Mouse (Mus musculus): ENCODE results near the gene Synrg. TPM values are rescaled to one million over a fixed set of nuclear protein-coding genes. Genes with fewer than 3 reads are reported as not detected.

The Synrg gene
- polyA plus RNA-seq, 1 experiment = 21.0 TPM

- Histone ChIP-seq H3K4me1 (ENCODE audit: control insufficient read depth, insufficient read depth, low read length) (peaks cover 24% of the 10 kb centered on the region), H3K4me3 (ENCODE audit: insufficient read depth, low read depth, low read length) (no peak overlapping the region), H3K27me3 (replicated peaks; ENCODE audit: control insufficient read depth, insufficient read depth, low read length) (no peaks in the 10 kb centered on the region), H3K36me3 (ENCODE audit: control insufficient read depth, insufficient read depth, low read length) (no peaks in the 10 kb centered on the region), H3K27ac (ENCODE audit: insufficient read depth, low read depth, low read length) (peak overlapping the region; percentile 67)
- 9% methylated on average over 7 of the region's 7 CpGs for WGBS
- TF ChIP-seq CTCF (conservative IDR thresholded peaks at IDR 0.05; ENCODE audit: insufficient read depth, insufficient read length, low read depth, low read length) = peak; percentile 99
- no peak for TF ChIP-seq POLR2A (IDR thresholded peaks at IDR 0.05; ENCODE audit: low read depth, low read length)
- peak; percentile 88 for DNase-seq
Measured at GRCm38 (mm10) chr11:83935986-83936665, 28.1 kb upstream of the Synrg start.

DNA sequence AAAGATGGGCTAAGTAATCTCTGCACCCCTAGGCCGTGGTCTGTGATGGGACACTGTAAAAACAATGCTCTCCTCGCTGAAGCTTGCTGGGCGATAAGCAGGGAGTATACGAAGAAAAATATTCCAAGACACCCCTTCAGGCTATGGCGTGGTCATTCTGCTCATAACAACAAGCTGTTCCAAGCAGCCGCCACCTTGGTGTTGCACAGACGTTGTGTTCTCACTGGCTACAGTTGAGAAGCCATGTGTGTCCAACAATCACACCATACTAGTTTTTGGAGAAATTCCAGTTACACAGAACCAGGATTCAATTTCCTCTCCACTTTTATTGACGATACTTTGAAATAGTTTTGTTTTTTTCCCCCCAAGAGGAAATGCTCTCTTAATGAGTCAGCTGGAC lies 25.7 kb upstream of the Synrg start:
- TF ChIP-seq POLR2A (IDR thresholded peaks at IDR 0.05; ENCODE audit: low read depth, low read length) (no peak), CTCF (conservative IDR thresholded peaks at IDR 0.05; ENCODE audit: insufficient read depth, insufficient read length, low read depth, low read length) (no peak)

DNA sequence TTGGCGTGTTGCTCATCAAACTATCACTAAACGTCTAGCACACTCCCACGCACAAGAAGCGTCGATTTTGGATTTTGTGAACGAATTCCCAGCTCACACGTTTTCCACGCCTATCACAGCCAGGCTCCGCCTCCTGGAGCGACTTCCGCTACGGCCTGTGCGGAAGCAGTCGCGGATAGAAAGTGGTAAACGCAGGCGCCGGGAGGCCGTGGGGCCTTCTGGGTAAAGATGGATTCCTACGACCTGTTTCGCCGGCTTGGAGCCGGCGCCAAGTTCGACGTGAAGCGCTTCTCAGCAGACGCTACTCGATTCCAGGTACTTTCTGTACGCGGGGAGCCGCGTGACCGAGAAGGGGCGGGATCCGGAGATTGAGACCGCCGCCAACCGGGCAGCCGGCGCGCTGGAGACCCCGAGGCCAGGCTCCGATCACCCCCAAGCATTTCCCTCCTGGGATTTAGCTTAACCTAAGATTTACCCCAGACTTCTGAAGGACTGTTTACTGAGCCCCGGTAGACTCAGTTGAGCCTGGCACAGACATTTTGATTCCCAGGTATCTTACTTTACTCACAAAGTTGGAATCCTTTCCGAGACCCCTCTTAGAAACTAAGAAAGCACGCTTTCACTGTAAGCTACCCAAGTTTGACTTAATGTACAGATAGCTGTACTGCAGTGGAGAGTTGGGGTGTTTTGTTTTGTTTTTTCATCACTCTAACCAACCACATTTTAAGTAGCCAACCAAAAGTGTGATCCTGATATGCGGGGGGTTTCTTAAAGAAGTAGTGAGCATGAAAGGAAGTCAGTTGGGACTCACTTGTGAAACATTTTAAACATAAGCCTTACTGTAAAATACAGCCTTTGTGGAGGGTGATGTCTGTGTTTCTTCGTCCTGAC lies 22.0 kb upstream of the Synrg start, which contains the start of gene Ddx52:
Gene Ddx52, plus strand, starts transcription at position 113 of the 891 bp plus-strand sequence.
- TF ChIP-seq POLR2A (IDR thresholded peaks at IDR 0.05; ENCODE audit: low read depth, low read length) (peak; percentile 33), CTCF (conservative IDR thresholded peaks at IDR 0.05; ENCODE audit: insufficient read depth, insufficient read length, low read depth, low read length) (no peak)
- Histone ChIP-seq H3K4me3 (ENCODE audit: insufficient read depth, low read depth, low read length) (peak within 1 kb of the TSS; percentile 89), H3K36me3 (ENCODE audit: control insufficient read depth, insufficient read depth, low read length) (peaks cover 3% of the 10 kb centered on the region), H3K27ac (ENCODE audit: insufficient read depth, low read depth, low read length) (peak within 1 kb of the TSS; percentile 58), H3K27me3 (replicated peaks; ENCODE audit: control insufficient read depth, insufficient read depth, low read length) (no peaks in the 10 kb centered on the region), H3K4me1 (ENCODE audit: control insufficient read depth, insufficient read depth, low read length) (peaks cover 12% of the 10 kb centered on the region)
- peak; percentile 95 for DNase-seq
- under 1% methylated on average over 49 of the region's 49 CpGs for WGBS

More for the DNA sequence above, 25.7 kb upstream of the Synrg start:
- Histone ChIP-seq H3K27me3 (replicated peaks; ENCODE audit: control insufficient read depth, insufficient read depth, low read length) (no peaks in the 10 kb centered on the region), H3K36me3 (ENCODE audit: control insufficient read depth, insufficient read depth, low read length) (no peaks in the 10 kb centered on the region), H3K4me1 (ENCODE audit: control insufficient read depth, insufficient read depth, low read length) (peaks cover 19% of the 10 kb centered on the region), H3K4me3 (ENCODE audit: insufficient read depth, low read depth, low read length) (no peak overlapping the region), H3K27ac (ENCODE audit: insufficient read depth, low read depth, low read length) (peak overlapping the region; percentile 39; the same call in 1 of the 2 replicates)
- WGBS = 31% methylated on average over 8 of the region's 8 CpGs
- peak; percentile 66 for DNase-seq

DNA sequence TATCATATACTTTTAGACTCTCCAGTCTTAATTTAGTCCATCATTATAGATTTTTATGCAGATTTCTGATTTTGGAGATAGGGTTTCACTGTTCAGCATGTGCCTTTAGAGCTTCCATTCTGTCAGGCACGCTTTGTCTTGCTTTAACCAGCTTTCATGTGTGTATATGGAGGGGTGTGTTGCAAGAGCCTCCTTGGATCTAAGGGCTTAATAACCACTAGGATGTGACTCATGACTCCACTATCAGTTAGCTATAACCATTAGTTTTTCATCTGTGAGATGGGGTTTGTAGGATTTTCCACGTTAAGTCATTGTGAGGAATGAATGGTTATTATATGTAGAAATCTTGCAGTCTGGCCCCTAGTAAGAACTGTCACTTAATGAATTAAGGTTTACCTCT lies 7.4 kb upstream of the Synrg start:
- TF ChIP-seq POLR2A (IDR thresholded peaks at IDR 0.05; ENCODE audit: low read depth, low read length) (no peak), CTCF (conservative IDR thresholded peaks at IDR 0.05; ENCODE audit: insufficient read depth, insufficient read length, low read depth, low read length) (no peak)
- 97% methylated on average over 2 of the region's 2 CpGs for WGBS
- DNase-seq = no peak
- Histone ChIP-seq H3K4me3 (ENCODE audit: insufficient read depth, low read depth, low read length) (no peak overlapping the region), H3K36me3 (ENCODE audit: control insufficient read depth, insufficient read depth, low read length) (peaks cover 9% of the 10 kb centered on the region), H3K4me1 (ENCODE audit: control insufficient read depth, insufficient read depth, low read length) (no peaks in the 10 kb centered on the region), H3K27me3 (replicated peaks; ENCODE audit: control insufficient read depth, insufficient read depth, low read length) (no peaks in the 10 kb centered on the region), H3K27ac (ENCODE audit: insufficient read depth, low read depth, low read length) (no peak overlapping the region)

DNA sequence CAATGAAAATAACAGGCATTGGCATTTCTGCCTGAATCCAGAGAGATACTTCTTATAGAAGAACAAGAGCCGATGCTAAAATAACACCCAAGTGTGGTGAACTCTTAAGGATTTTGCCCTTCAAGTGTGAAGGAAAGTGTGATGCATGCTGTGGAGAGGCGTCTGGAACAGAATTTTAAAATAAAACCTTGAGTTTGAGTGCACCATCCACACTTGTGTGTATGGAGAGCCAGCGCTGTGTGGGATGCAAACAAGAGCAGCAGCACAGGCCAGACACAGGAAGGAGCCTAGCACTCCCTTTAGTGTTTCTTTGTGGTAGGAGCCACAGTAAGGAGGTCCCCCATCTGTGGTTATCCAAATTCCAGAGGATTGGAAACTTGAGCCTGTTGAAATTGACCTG lies 2.2 kb upstream of the Synrg start:
- no peak for TF ChIP-seq CTCF (conservative IDR thresholded peaks at IDR 0.05; ENCODE audit: insufficient read depth, insufficient read length, low read depth, low read length)
- no peak for TF ChIP-seq POLR2A (IDR thresholded peaks at IDR 0.05; ENCODE audit: low read depth, low read length)
- H3K36me3 ChIP-seq (ENCODE audit: control insufficient read depth, insufficient read depth, low read length) = peaks cover 6% of the 10 kb centered on the region
- no peak overlapping the region for H3K4me3 ChIP-seq (ENCODE audit: insufficient read depth, low read depth, low read length)
- 91% methylated on average over 3 of the region's 3 CpGs for WGBS
- no peaks in the 10 kb centered on the region for H3K27me3 ChIP-seq (replicated peaks; ENCODE audit: control insufficient read depth, insufficient read depth, low read length)
- DNase-seq = no peak
- H3K4me1 ChIP-seq (ENCODE audit: control insufficient read depth, insufficient read depth, low read length) = peaks cover 6% of the 10 kb centered on the region; the same call in 1 of the 2 replicates
- no peak overlapping the region for H3K27ac ChIP-seq (ENCODE audit: insufficient read depth, low read depth, low read length)

GRCm38 (mm10) chr11:83967436-83968204 lies 3.4 kb downstream of the Synrg start:
- 61% methylated on average over 8 of the region's 8 CpGs for WGBS
- peaks cover 6% of the 10 kb centered on the region; the same call in 1 of the 2 replicates for H3K4me1 ChIP-seq (ENCODE audit: control insufficient read depth, insufficient read depth, low read length)
- no peak for DNase-seq
- no peaks in the 10 kb centered on the region for H3K27me3 ChIP-seq (replicated peaks; ENCODE audit: control insufficient read depth, insufficient read depth, low read length)
- no peak overlapping the region for H3K27ac ChIP-seq (ENCODE audit: insufficient read depth, low read depth, low read length)
- TF ChIP-seq CTCF (conservative IDR thresholded peaks at IDR 0.05; ENCODE audit: insufficient read depth, insufficient read length, low read depth, low read length) = peak; percentile 21; the same call in 1 of the 2 replicates
- TF ChIP-seq POLR2A (IDR thresholded peaks at IDR 0.05; ENCODE audit: low read depth, low read length) = no peak
- H3K36me3 ChIP-seq (ENCODE audit: control insufficient read depth, insufficient read depth, low read length) = no peaks in the 10 kb centered on the region
- H3K4me3 ChIP-seq (ENCODE audit: insufficient read depth, low read depth, low read length) = no peak overlapping the region

All from kidney, adult 2 months (tissue).